Comparison of ENCODE assay signal across 8 mouse cellular contexts in genomic region chr5:90500714-90501113, GRCm38 (mm10). TPM values are rescaled to one million over a fixed set of nuclear protein-coding genes. Genes with fewer than 3 reads are reported as not detected.
DNase-seq lines count a peak whose midpoint lies in the region; ATAC-seq and TF ChIP-seq lines count a peak whose summit lies in the region.

No protein-coding gene starts in this region.

- H3K36me3 ChIP-seq in forebrain, postnatal 0 days (ENCODE audit: insufficient read depth) = no peaks in the 10 kb centered on the region
- H3K36me3 ChIP-seq in hindbrain, embryonic 16.5 days (ENCODE audit: control insufficient read depth, insufficient read depth, low read length) = no peaks in the 10 kb centered on the region
- no peaks in the 10 kb centered on the region for H3K36me3 ChIP-seq in midbrain, embryonic 11.5 days (ENCODE audit: control insufficient read depth, insufficient read depth, low read length)

- no peak overlapping the region for H3K27ac ChIP-seq in forebrain, postnatal 0 days (ENCODE audit: low read depth, low read length)
- H3K27ac ChIP-seq in hindbrain, embryonic 16.5 days (ENCODE audit: low read depth, low read length) = no peak overlapping the region
- no peak overlapping the region for H3K27ac ChIP-seq in midbrain, embryonic 11.5 days (ENCODE audit: low read depth, low read length)

- ATAC-seq in Patski = no peak
- peak; percentile 72 for ATAC-seq in forebrain, postnatal 0 days
- ATAC-seq in hindbrain, embryonic 16.5 days = 0 out of 2 replicates have a peak, but pooled peaks have one; percentile 34
- ATAC-seq in midbrain, embryonic 11.5 days (ENCODE audit: low FRiP score) = peak; percentile 71; the same call in 1 of the 2 replicates
- no peak for ATAC-seq in erythroid progenitor cell, adult 5-6 weeks (replicated peaks; ENCODE audit: low FRiP score, poor library complexity, severe bottlenecking)

- WGBS in forebrain, postnatal 0 days = 7% methylated on average over 6 of the region's 6 CpGs
- 3% methylated on average over 6 of the region's 6 CpGs for WGBS in hindbrain, embryonic 16.5 days
- 6% methylated on average over 6 of the region's 6 CpGs for WGBS in midbrain, embryonic 11.5 days

- peaks cover 39% of the 10 kb centered on the region for H3K27me3 ChIP-seq in Patski
- no peaks in the 10 kb centered on the region for H3K27me3 ChIP-seq in forebrain, postnatal 0 days (ENCODE audit: insufficient read depth, low read length)
- no peaks in the 10 kb centered on the region for H3K27me3 ChIP-seq in hindbrain, embryonic 16.5 days (replicated peaks; ENCODE audit: control insufficient read depth, insufficient read depth, low read length)
- H3K27me3 ChIP-seq in midbrain, embryonic 11.5 days (ENCODE audit: control insufficient read depth, insufficient read depth, low read length) = no peaks in the 10 kb centered on the region

- in situ Hi-C loops in Patski (cut with MboI; ENCODE audit: low pct_unique_long_range_greater_than_20kb) = loop anchor here (5.0 kb wide), 1 partner anchor 152 kb away; no protein-coding TSS in a partner anchor

- CTCF ChIA-PET in Patski (lab: Charles Lee) = interaction anchor here (0.6 to 6.0 kb wide), 35 partner anchors 8 to 303 kb away, joined by 3 to 29 read pairs (median 4); partner anchors contain the start of genes 5830473C10Rik, Afm and Afp

- TF ChIP-seq CTCF in Patski (IDR thresholded peaks at IDR 0.05) = peak; percentile 89
- peak; percentile 84 for TF ChIP-seq CTCF in forebrain, postnatal 0 days (IDR thresholded peaks at IDR 0.05; ENCODE audit: low read depth)

- H3K9ac ChIP-seq in forebrain, postnatal 0 days = no peak overlapping the region
- no peak overlapping the region for H3K9ac ChIP-seq in hindbrain, embryonic 16.5 days (ENCODE audit: low read depth, low read length)
- H3K9ac ChIP-seq in midbrain, embryonic 11.5 days (ENCODE audit: low read length) = no peak overlapping the region

- DNase-seq in Patski (ENCODE audit: low read depth, low spot score) = peak; percentile 10
- DNase-seq in cerebellum, adult 11 months = peak; percentile 53
- DNase-seq in forebrain, postnatal 0 days = peak; percentile 76
- peak; percentile 69 to 82 for DNase-seq in layer of hippocampus, postnatal 14 days (ENCODE audit: low spot score in 2 of 2)
- peak; percentile 97 for DNase-seq in midbrain, embryonic 11.5 days (ENCODE audit: low spot score, missing footprints)
- DNase-seq in skeletal muscle tissue, adult 2 months (ENCODE audit: low read depth, low spot score) = peak; percentile 18

- POLR2A ChIA-PET in Patski (lab: Charles Lee) = interaction anchor here (1.1 to 1.3 kb wide), 2 partner anchors 35 to 134 kb away, joined by 3 to 4 read pairs; partner anchors contain the start of gene Gm9958

- H3K9me3 ChIP-seq in forebrain, postnatal 0 days (ENCODE audit: low read length) = no peaks in the 10 kb centered on the region
- H3K9me3 ChIP-seq in hindbrain, embryonic 16.5 days (ENCODE audit: control insufficient read depth, low read length) = no peaks in the 10 kb centered on the region
- no peaks in the 10 kb centered on the region for H3K9me3 ChIP-seq in midbrain, embryonic 11.5 days (ENCODE audit: control insufficient read depth, low read length)

- no peak overlapping the region for H3K4me2 ChIP-seq in forebrain, postnatal 0 days (ENCODE audit: low read depth)
- no peak overlapping the region for H3K4me2 ChIP-seq in hindbrain, embryonic 16.5 days (ENCODE audit: low read length)
- H3K4me2 ChIP-seq in midbrain, embryonic 11.5 days = no peak overlapping the region

- no peak overlapping the region for H3K4me3 ChIP-seq in forebrain, postnatal 0 days (ENCODE audit: low read depth, low read length)
- no peak overlapping the region for H3K4me3 ChIP-seq in hindbrain, embryonic 16.5 days (ENCODE audit: low read length)
- no peak overlapping the region for H3K4me3 ChIP-seq in midbrain, embryonic 11.5 days (ENCODE audit: low read depth, low read length)

- no peaks in the 10 kb centered on the region for H3K4me1 ChIP-seq in forebrain, postnatal 0 days (ENCODE audit: insufficient read depth)
- H3K4me1 ChIP-seq in hindbrain, embryonic 16.5 days (ENCODE audit: control insufficient read depth, insufficient read depth, low read depth, low read length) = no peaks in the 10 kb centered on the region
- no peaks in the 10 kb centered on the region for H3K4me1 ChIP-seq in midbrain, embryonic 11.5 days (ENCODE audit: control insufficient read depth, insufficient read depth, low read length)

RNA-seq across cellular contexts. Expression of gene Afp, which starts 10.2 kb away (rescaled TPM):
- polyA plus RNA-seq in Patski (2021) = not detected
- total RNA-seq in forebrain, postnatal 0 days (2014; rRNA removed) = not detected in 2 replicates
- 0.11 and 0.17 TPM in 2 replicates for polyA plus RNA-seq in forebrain, postnatal 0 days (2015; fragmentation: Nextera tagmentation; extraction: Ambion mirVana)
- polyA plus RNA-seq in hindbrain, embryonic 16.5 days (2015; fragmentation: Nextera tagmentation; extraction: Ambion mirVana) = 0.50 and 0.74 TPM in 2 replicates
- not detected for total RNA-seq in layer of hippocampus, postnatal 14 days (2021)
- not detected in 2 replicates for polyA plus RNA-seq in midbrain, embryonic 11.5 days (2014; fragmentation: Nextera tagmentation; extraction: Ambion mirVana)
- 1.4 and 6.3 TPM in 2 replicates for total RNA-seq in erythroid progenitor cell, adult 5-6 weeks (2015; ENCODE audit: low replicate concordance)
- 0.13 TPM in 1 of 2 replicates, not detected in the other for total RNA-seq in erythroid progenitor cell, adult 5-6 weeks (2017; ENCODE audit: low replicate concordance)

RNA-seq across cellular contexts. Expression of gene Afm, which starts 18.0 kb away (rescaled TPM):
- polyA plus RNA-seq in Patski (2021) = 0.14 TPM
- total RNA-seq in forebrain, postnatal 0 days (2014; rRNA removed) = not detected in 2 replicates
- not detected in 2 replicates for polyA plus RNA-seq in forebrain, postnatal 0 days (2015; fragmentation: Nextera tagmentation; extraction: Ambion mirVana)
- not detected in 2 replicates for polyA plus RNA-seq in hindbrain, embryonic 16.5 days (2015; fragmentation: Nextera tagmentation; extraction: Ambion mirVana)
- not detected for total RNA-seq in layer of hippocampus, postnatal 14 days (2021)
- polyA plus RNA-seq in midbrain, embryonic 11.5 days (2014; fragmentation: Nextera tagmentation; extraction: Ambion mirVana) = not detected in 2 replicates
- total RNA-seq in erythroid progenitor cell, adult 5-6 weeks (2015; ENCODE audit: low replicate concordance) = not detected in 2 replicates
- not detected in 2 replicates for total RNA-seq in erythroid progenitor cell, adult 5-6 weeks (2017; ENCODE audit: low replicate concordance)

RNA-seq across cellular contexts. Expression of gene Alb, which starts 40.0 kb away (rescaled TPM):
- polyA plus RNA-seq in Patski (2021) = not detected
- not detected in 2 replicates for total RNA-seq in forebrain, postnatal 0 days (2014; rRNA removed)
- not detected in 2 replicates for polyA plus RNA-seq in forebrain, postnatal 0 days (2015; fragmentation: Nextera tagmentation; extraction: Ambion mirVana)
- 0.07 TPM in 1 of 2 replicates, not detected in the other for polyA plus RNA-seq in hindbrain, embryonic 16.5 days (2015; fragmentation: Nextera tagmentation; extraction: Ambion mirVana)
- not detected for total RNA-seq in layer of hippocampus, postnatal 14 days (2021)
- not detected in 2 replicates for polyA plus RNA-seq in midbrain, embryonic 11.5 days (2014; fragmentation: Nextera tagmentation; extraction: Ambion mirVana)
- not detected in 2 replicates for total RNA-seq in erythroid progenitor cell, adult 5-6 weeks (2015; ENCODE audit: low replicate concordance)
- total RNA-seq in erythroid progenitor cell, adult 5-6 weeks (2017; ENCODE audit: low replicate concordance) = not detected in 2 replicates

Comparison
In these comparisons a context has a peak if more than half of its experiments do, and no peak if none do; other contexts are left out.
1. ATAC-seq: peak in forebrain, postnatal 0 days (single experiment), hindbrain, embryonic 16.5 days (single experiment) and midbrain, embryonic 11.5 days (single experiment); none in Patski (single experiment) and erythroid progenitor cell, adult 5-6 weeks (single experiment).
2. DNase-seq: peak in every context shown above with its lines; median percentile 97 in midbrain, embryonic 11.5 days; 76 in forebrain, postnatal 0 days; 76 in layer of hippocampus, postnatal 14 days; 53 in cerebellum, adult 11 months; 18 in skeletal muscle tissue, adult 2 months; 10 in Patski.